Mouse (Mus musculus): ENCODE data around the gene Fam57b. TPM values are rescaled to one million over a fixed set of nuclear protein-coding genes. Genes with fewer than 3 reads are reported as not detected.

Fam57b gene
- polyA plus RNA-seq, 1 experiment, result 108 TPM

DNA sequence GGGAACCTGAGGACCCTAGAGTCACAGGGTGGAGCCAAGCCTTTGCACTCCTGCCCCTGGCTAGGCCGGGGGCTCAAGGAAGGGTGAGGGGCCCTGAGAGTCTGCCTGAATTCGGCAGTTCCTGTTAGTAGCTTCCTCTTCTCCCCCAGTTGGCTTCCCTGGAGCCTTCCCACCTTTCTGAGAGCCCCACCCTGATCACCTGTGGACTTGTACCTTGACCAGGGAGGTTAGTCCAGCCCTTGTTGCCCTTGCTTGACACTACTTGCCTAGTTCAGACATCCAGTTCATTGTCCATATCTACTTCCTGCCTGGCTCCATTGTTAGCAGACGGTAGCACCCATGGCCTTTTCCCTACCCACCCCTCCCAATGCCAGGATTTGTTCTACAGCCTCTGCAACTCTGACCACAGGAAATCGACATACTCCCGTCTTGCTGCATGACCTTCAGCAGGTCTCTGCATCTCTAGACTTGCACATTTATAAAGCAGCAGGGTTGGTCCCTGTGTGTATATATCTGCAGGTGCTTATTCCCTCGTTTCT lies 35.9 kb upstream of the Fam57b start:
- no peak overlapping the region for H3K4me3 ChIP-seq (ENCODE audit: insufficient read depth, low read length)
- TF ChIP-seq POLR2A (IDR thresholded peaks at IDR 0.05; ENCODE audit: extremely low read depth, insufficient read depth, low read length) (no peak), CTCF (IDR thresholded peaks at IDR 0.05; ENCODE audit: extremely low read depth, insufficient read depth, low read length) (no peak)
- H3K27ac ChIP-seq (ENCODE audit: insufficient read depth, low read length), result peak overlapping the region; percentile 57
- H3K4me1 ChIP-seq (ENCODE audit: control insufficient read depth, insufficient read depth, low read length), result peaks cover 12% of the 10 kb centered on the region

DNA sequence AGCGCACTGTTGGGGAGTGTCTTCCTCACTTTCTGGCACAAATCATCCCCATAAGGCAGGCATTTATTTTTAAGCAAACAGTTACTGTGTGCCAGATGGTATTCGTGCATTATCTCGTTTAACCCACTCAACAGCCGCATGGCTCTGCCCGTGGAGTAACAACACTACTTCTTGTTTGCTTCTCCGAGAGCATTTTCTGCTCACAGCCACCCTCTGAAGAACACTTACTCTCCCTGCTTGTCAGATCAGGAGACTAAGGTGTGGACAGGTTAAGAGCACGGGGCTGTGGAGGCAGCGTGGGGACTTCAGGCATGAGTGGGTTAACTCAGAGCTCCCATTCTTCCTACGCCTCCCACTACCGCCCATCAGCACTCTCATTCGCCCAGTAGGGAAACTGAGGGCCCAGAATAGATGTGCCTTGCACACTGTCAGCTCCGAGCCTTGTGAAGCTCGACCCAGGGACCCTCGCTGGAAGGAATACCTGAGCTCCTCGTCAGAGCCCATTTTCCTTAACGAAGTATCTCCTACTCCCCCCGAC lies 34.9 kb upstream of the Fam57b start:
- TF ChIP-seq POLR2A (IDR thresholded peaks at IDR 0.05; ENCODE audit: extremely low read depth, insufficient read depth, low read length) (no peak), CTCF (IDR thresholded peaks at IDR 0.05; ENCODE audit: extremely low read depth, insufficient read depth, low read length) (no peak)
- Histone ChIP-seq H3K4me1 (ENCODE audit: control insufficient read depth, insufficient read depth, low read length) (peaks cover 12% of the 10 kb centered on the region), H3K27ac (ENCODE audit: insufficient read depth, low read length) (peak overlapping the region; percentile 83; the same call in 1 of the 2 replicates), H3K4me3 (ENCODE audit: insufficient read depth, low read length) (no peak overlapping the region)

DNA sequence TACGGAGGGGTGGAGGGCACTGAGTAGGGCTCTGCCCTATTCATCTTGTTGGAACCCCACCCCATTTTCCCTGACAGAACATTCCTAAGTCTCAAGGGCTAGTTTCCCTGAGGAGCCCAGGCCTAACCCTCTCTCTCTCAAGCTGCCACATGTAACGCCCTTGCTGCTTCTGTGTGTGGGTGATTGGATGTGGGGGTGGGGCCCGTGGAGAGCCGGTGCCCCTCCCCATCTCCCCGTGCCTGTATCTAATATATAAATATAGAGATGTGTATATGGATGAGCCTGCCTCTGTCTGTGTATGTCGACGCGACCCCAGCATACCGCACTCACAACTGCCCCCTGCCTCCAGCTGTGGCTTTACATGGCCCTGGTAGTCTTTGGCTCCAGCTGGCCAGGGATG lies 31.9 kb upstream of the Fam57b start:
- Histone ChIP-seq H3K27ac (ENCODE audit: insufficient read depth, low read length) (no peak overlapping the region), H3K4me3 (ENCODE audit: insufficient read depth, low read length) (no peak overlapping the region), H3K4me1 (ENCODE audit: control insufficient read depth, insufficient read depth, low read length) (peaks cover 12% of the 10 kb centered on the region)
- no peak for TF ChIP-seq POLR2A (IDR thresholded peaks at IDR 0.05; ENCODE audit: extremely low read depth, insufficient read depth, low read length)
- TF ChIP-seq CTCF (IDR thresholded peaks at IDR 0.05; ENCODE audit: extremely low read depth, insufficient read depth, low read length), result no peak

DNA sequence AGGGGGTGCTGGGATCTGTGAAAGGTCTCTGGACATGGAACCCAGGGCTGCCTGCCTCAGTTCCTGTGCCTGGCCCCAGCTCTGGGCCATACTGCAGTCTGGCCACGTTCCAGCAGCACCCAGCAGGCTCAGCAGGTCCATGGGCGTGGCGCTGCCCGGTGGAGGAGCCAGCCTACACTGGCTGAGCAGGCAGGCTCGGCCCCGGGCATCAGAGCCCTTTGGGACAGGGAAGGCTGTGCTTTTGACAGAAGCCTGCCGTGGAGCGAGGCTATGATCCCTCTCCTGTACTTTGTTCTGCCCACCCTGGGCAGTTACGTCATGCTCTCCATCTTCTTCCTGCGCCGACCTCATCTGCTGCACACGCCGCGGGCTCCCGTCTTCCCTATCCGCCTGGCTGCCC lies 31.3 kb upstream of the Fam57b start, which contains the start of gene Gdpd3:
Gene Gdpd3, plus strand, starts transcription at position 134 of the 400 bp plus-strand sequence.
- Histone ChIP-seq H3K4me3 (ENCODE audit: insufficient read depth, low read length) (no peak within 1 kb of the TSS), H3K4me1 (ENCODE audit: control insufficient read depth, insufficient read depth, low read length) (peaks cover 10% of the 10 kb centered on the region), H3K27ac (ENCODE audit: insufficient read depth, low read length) (no peak within 1 kb of the TSS)
- no peak for TF ChIP-seq CTCF (IDR thresholded peaks at IDR 0.05; ENCODE audit: extremely low read depth, insufficient read depth, low read length)
- TF ChIP-seq POLR2A (IDR thresholded peaks at IDR 0.05; ENCODE audit: extremely low read depth, insufficient read depth, low read length), result no peak

DNA sequence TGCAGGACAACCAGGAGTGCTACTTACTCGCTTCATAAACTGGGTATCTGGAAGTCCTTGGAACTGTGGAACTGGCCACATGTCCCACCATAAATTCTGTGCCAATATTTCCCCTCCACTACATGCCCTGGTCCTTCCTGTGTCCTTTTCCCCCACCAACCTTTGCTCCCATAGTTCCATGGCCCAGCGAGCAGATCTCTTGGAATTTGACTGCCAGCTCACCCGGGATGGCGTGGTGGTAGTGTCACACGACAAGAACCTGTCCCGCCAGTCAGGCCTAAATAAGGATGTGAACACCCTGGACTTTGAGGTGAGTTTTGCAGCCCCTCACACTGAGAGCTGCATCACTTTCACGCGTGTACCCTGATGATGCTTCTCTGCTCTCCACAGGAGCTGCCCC lies 30.5 kb upstream of the Fam57b start:
- Histone ChIP-seq H3K4me3 (ENCODE audit: insufficient read depth, low read length) (no peak overlapping the region), H3K27ac (ENCODE audit: insufficient read depth, low read length) (no peak overlapping the region), H3K4me1 (ENCODE audit: control insufficient read depth, insufficient read depth, low read length) (peaks cover 6% of the 10 kb centered on the region)
- TF ChIP-seq POLR2A (IDR thresholded peaks at IDR 0.05; ENCODE audit: extremely low read depth, insufficient read depth, low read length) (no peak), CTCF (IDR thresholded peaks at IDR 0.05; ENCODE audit: extremely low read depth, insufficient read depth, low read length) (no peak)

DNA sequence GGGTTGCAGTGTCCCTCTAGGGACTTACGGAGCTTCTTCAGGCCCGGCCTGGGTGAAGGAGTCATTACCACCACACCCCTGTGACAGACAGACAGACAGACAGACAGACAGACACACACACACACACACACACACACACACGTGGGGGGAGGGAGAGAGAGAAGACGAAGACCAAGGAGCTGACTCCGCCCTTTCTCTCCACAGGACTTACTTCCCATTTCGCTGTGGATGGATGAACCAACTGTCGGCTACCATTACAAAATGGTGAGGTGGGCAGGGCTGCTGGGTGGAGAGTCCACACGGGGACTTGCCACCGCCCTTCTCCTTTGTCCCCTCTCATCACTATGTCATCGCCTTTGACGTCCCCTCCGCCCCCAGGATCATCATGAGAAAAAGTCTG lies 26.7 kb upstream of the Fam57b start:
- TF ChIP-seq POLR2A (IDR thresholded peaks at IDR 0.05; ENCODE audit: extremely low read depth, insufficient read depth, low read length), result no peak
- H3K4me3 ChIP-seq (ENCODE audit: insufficient read depth, low read length), result no peak overlapping the region
- no peaks in the 10 kb centered on the region for H3K4me1 ChIP-seq (ENCODE audit: control insufficient read depth, insufficient read depth, low read length)
- H3K27ac ChIP-seq (ENCODE audit: insufficient read depth, low read length), result no peak overlapping the region

DNA sequence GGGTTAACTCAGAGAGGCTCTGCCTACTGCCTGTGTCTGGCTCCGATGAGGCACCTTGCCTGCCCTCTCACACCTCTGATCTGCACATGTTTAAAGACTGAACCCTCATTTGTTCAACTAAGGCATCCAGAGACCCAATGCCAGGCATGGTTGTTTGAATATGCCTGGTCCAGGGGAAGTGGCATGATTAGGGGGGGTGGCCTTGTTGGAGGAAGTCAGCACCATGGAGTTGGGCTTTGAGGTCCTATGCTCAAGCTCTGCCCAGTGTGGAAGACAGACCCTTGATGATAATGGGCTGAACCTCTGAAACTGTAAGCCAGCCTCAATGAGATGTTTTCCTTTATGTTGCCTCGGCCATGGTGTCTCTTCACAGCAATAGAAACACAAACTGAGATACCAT lies 24.1 kb upstream of the Fam57b start:
- H3K4me1 ChIP-seq (ENCODE audit: control insufficient read depth, insufficient read depth, low read length), result peaks cover 2% of the 10 kb centered on the region; the same call in 1 of the 2 replicates
- H3K27ac ChIP-seq (ENCODE audit: insufficient read depth, low read length), result no peak overlapping the region
- no peak overlapping the region for H3K4me3 ChIP-seq (ENCODE audit: insufficient read depth, low read length)
- TF ChIP-seq POLR2A (IDR thresholded peaks at IDR 0.05; ENCODE audit: extremely low read depth, insufficient read depth, low read length), result no peak
- no peak for TF ChIP-seq CTCF (IDR thresholded peaks at IDR 0.05; ENCODE audit: extremely low read depth, insufficient read depth, low read length)

DNA sequence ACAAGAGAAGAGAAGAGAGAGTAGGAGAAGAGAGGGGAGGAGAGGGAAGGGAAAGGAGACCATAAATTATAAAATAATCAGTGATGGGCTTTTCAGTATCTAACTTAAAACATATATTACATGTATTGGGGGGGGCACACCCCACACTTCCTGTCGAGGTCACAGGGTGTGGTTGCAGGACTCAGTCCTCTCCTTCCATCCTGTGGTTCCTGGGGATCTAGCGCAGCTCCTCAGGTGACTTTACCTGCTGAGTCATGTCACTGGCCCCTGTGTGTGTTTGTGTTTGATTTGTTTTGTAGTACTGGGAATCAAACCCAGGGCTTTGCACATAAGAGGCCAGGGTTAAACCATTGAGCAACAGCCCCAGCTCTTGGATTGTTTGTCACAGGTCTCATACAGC lies 23.0 kb upstream of the Fam57b start:
- TF ChIP-seq POLR2A (IDR thresholded peaks at IDR 0.05; ENCODE audit: extremely low read depth, insufficient read depth, low read length) (no peak), CTCF (IDR thresholded peaks at IDR 0.05; ENCODE audit: extremely low read depth, insufficient read depth, low read length) (no peak)
- Histone ChIP-seq H3K4me3 (ENCODE audit: insufficient read depth, low read length) (no peak overlapping the region), H3K27ac (ENCODE audit: insufficient read depth, low read length) (no peak overlapping the region), H3K4me1 (ENCODE audit: control insufficient read depth, insufficient read depth, low read length) (peaks cover 2% of the 10 kb centered on the region; the same call in 1 of the 2 replicates)

DNA sequence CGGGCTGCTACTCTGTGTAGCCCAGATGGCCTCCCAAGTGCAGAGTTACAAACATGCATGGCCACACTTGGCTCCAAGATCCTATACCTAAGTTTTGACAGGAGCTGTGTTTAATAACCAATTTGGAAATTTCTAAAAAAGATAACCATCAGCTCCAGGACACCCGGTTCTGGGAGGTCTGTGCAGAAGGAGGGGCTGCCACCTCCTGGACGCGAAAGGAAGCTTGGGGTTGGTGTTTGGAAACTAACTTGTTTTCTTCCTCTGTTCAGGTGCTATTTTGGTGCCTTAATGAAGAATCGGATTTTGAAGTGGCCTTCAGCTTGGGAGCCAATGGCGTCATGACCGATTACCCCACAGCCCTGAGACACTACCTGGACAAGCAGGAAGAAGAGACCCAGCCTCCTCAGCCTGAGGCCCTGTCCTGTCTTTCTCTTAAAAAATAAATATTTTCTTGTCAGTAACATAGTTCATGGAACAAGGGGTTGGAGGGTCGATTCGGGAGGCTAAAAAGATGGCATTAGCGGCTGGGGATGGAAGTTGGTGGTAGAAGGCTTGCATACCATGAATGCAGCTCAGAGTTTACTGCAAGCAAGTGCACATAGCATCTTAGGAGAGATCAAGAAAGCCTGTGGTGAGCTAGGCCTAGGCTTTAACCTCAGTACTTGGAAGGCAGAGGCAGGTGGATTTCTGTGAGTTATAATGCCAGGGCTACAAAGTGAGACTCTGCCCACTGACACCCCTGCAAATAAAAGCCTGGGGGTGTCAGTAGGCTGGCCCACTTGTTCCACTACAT lies 22.1 kb upstream of the Fam57b start:
- Histone ChIP-seq H3K27ac (ENCODE audit: insufficient read depth, low read length) (no peak overlapping the region), H3K4me1 (ENCODE audit: control insufficient read depth, insufficient read depth, low read length) (peaks cover 2% of the 10 kb centered on the region; the same call in 1 of the 2 replicates), H3K4me3 (ENCODE audit: insufficient read depth, low read length) (no peak overlapping the region)
- no peak for TF ChIP-seq POLR2A (IDR thresholded peaks at IDR 0.05; ENCODE audit: extremely low read depth, insufficient read depth, low read length)
- peak; percentile 40; the same call in 1 of the 2 replicates for TF ChIP-seq CTCF (IDR thresholded peaks at IDR 0.05; ENCODE audit: extremely low read depth, insufficient read depth, low read length)

DNA sequence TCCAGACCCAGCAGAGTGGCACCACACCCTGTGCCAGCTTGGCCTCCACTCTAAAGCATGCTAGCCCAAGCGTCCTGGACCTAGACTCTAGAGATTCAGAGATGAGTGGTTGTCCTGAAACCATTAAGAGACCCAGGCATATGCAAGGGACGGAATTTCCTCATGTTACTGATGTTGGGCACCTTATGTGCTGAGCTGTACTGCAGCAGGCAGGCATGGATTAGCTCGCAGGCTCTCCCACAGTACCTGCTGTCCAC lies 21.6 kb upstream of the Fam57b start:
- peak overlapping the region; percentile 64; the same call in 1 of the 2 replicates for H3K4me3 ChIP-seq (ENCODE audit: insufficient read depth, low read length)
- peaks cover 2% of the 10 kb centered on the region; the same call in 1 of the 2 replicates for H3K4me1 ChIP-seq (ENCODE audit: control insufficient read depth, insufficient read depth, low read length)
- TF ChIP-seq POLR2A (IDR thresholded peaks at IDR 0.05; ENCODE audit: extremely low read depth, insufficient read depth, low read length), result no peak
- no peak for TF ChIP-seq CTCF (IDR thresholded peaks at IDR 0.05; ENCODE audit: extremely low read depth, insufficient read depth, low read length)
- no peak overlapping the region for H3K27ac ChIP-seq (ENCODE audit: insufficient read depth, low read length)
